Comparison of ENCODE assay signal across 27 mouse cellular contexts in genomic region chr17:79650297-79650696, GRCm38 (mm10).
"Had no signal": no experiment of that assay in that cellular context is flagged by ENCODE, and none has a peak within 500 bp of the region (broad histone marks: within the 10 kb centered on the region; RNA-seq: fewer than 3 reads in every experiment).

No protein-coding gene starts in this region.

- H3K27ac ChIP-seq: left cerebral cortex, adult 2 months; limb, embryonic 10.5 days; limb, embryonic 12.5 days; limb, embryonic 13.5 days; limb, embryonic 15.5 days; liver, embryonic 12.5 days; liver, embryonic 13.5 days; liver, embryonic 14.5 days; liver, embryonic 15.5 days; lung, embryonic 15.5 days; macrophage; midbrain, embryonic 10.5 days; midbrain, embryonic 12.5 days; midbrain, embryonic 13.5 days; midbrain, embryonic 15.5 days; neural tube, embryonic 12.5 days; neural tube, embryonic 13.5 days had no signal

- H3K4me1 ChIP-seq: limb, embryonic 10.5 days; limb, embryonic 12.5 days; limb, embryonic 13.5 days; limb, embryonic 15.5 days; liver, embryonic 12.5 days; liver, embryonic 13.5 days; liver, embryonic 15.5 days; lung, embryonic 15.5 days; megakaryocyte, embryonic 14.5 days; midbrain, embryonic 10.5 days; midbrain, embryonic 12.5 days; midbrain, embryonic 13.5 days; midbrain, embryonic 15.5 days; neural tube, embryonic 12.5 days; neural tube, embryonic 13.5 days had no signal

- H3K9ac ChIP-seq: limb, embryonic 12.5 days; limb, embryonic 13.5 days; limb, embryonic 15.5 days; liver, embryonic 12.5 days; liver, embryonic 13.5 days; liver, embryonic 14.5 days; liver, embryonic 15.5 days; liver, postnatal 0 days; lung, embryonic 14.5 days; lung, embryonic 15.5 days; midbrain, embryonic 12.5 days; midbrain, embryonic 13.5 days; midbrain, embryonic 15.5 days; neural tube, embryonic 12.5 days; neural tube, embryonic 13.5 days had no signal

- H3K4me2 ChIP-seq: limb, embryonic 12.5 days; limb, embryonic 13.5 days; limb, embryonic 15.5 days; liver, embryonic 11.5 days; liver, embryonic 12.5 days; liver, embryonic 13.5 days; liver, embryonic 15.5 days; lung, embryonic 14.5 days; lung, embryonic 15.5 days; midbrain, embryonic 12.5 days; midbrain, embryonic 13.5 days; midbrain, embryonic 15.5 days; neural tube, embryonic 12.5 days; neural tube, embryonic 13.5 days had no signal

- H3K27me3 ChIP-seq: limb, embryonic 12.5 days; limb, embryonic 13.5 days; limb, embryonic 15.5 days; liver, embryonic 12.5 days; liver, embryonic 13.5 days; liver, embryonic 15.5 days; lung, embryonic 15.5 days; megakaryocyte, embryonic 14.5 days; midbrain, embryonic 12.5 days; midbrain, embryonic 13.5 days; midbrain, embryonic 15.5 days; neural tube, embryonic 12.5 days; neural tube, embryonic 13.5 days had no signal

- H3K36me3 ChIP-seq: limb, embryonic 10.5 days; limb, embryonic 12.5 days; limb, embryonic 13.5 days; limb, embryonic 15.5 days; liver, embryonic 12.5 days; liver, embryonic 13.5 days; liver, embryonic 15.5 days; lung, embryonic 15.5 days; midbrain, embryonic 10.5 days; midbrain, embryonic 12.5 days; midbrain, embryonic 13.5 days; midbrain, embryonic 15.5 days; neural tube, embryonic 12.5 days; neural tube, embryonic 13.5 days had no signal

- H3K9me3 ChIP-seq: limb, embryonic 10.5 days; limb, embryonic 12.5 days; limb, embryonic 13.5 days; limb, embryonic 15.5 days; liver, embryonic 12.5 days; liver, embryonic 13.5 days; liver, embryonic 15.5 days; lung, embryonic 15.5 days; midbrain, embryonic 10.5 days; midbrain, embryonic 12.5 days; midbrain, embryonic 13.5 days; midbrain, embryonic 15.5 days; neural tube, embryonic 12.5 days; neural tube, embryonic 13.5 days had no signal

- DNase-seq: layer of hippocampus, postnatal 36 days; left cerebral cortex, postnatal 4 days; liver; liver, embryonic 13.5 days; liver, postnatal 0 days; lung, embryonic 14.5 days; lung, postnatal 10 days; midbrain, embryonic 14.5 days had no signal

- ATAC-seq: liver, embryonic 12.5 days; liver, postnatal 0 days; midbrain, embryonic 13.5 days; midbrain, embryonic 15.5 days had no signal

- H3K4me3 ChIP-seq: left cerebral cortex, adult 2 months; limb, embryonic 10.5 days; limb, embryonic 12.5 days; limb, embryonic 13.5 days; limb, embryonic 15.5 days; liver, embryonic 12.5 days; liver, embryonic 13.5 days; liver, embryonic 15.5 days; lung, embryonic 15.5 days; megakaryocyte, embryonic 14.5 days; midbrain, embryonic 10.5 days; midbrain, embryonic 12.5 days; midbrain, embryonic 13.5 days; midbrain, embryonic 15.5 days; myocyte; neural tube, embryonic 12.5 days; neural tube, embryonic 13.5 days had no signal
